Mouse (Mus musculus): ENCODE results near the gene Gpr55. TPM values are rescaled to one million over a fixed set of nuclear protein-coding genes. Genes with fewer than 3 reads are reported as not detected.

Gene Gpr55
- polyA plus RNA-seq, 1 experiment = not detected

- Histone ChIP-seq H3K4me3 (replicated peaks; ENCODE audit: control insufficient read depth, low read depth, low read length) (no peak overlapping the region), H3K27ac (ENCODE audit: control insufficient read depth, insufficient read depth, low read depth, low read length, poor library complexity) (no peak overlapping the region), H3K4me1 (ENCODE audit: control insufficient read depth, insufficient read depth, low read length) (no peaks in the 10 kb centered on the region)
- TF ChIP-seq CTCF (IDR thresholded peaks at IDR 0.05; ENCODE audit: control insufficient read depth, insufficient read depth, low read length) (no peak), POLR2A (IDR thresholded peaks at IDR 0.05; ENCODE audit: borderline replicate concordance, control insufficient read depth, low read depth, low read length) (no peak)
- WGBS = 87% methylated on average over 1 of the region's 1 CpGs
These were observed 8.7 kb upstream of the Gpr55 start for GRCm38 (mm10) chr1:85969519-85969918.

DNA sequence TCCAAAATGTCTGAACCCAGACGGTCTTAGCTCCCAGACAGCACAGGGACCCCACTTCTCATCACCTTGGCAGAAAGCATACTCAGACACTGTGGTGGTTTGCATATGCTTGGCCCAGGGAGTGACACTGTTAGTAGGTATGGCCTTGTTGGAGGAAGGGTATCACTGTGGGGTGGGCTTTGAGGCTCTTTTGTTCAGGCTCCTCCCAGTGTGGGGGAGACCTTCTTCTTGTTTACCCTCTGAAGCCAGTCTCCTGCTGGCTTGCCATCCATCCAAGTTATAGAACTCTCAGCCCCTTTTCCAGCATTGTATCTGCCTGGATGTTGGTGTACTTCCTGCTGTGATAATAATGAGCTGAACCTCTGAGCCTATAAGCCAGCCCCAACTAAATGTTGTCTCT lies 8.3 kb upstream of the Gpr55 start:
- Histone ChIP-seq H3K4me1 (ENCODE audit: control insufficient read depth, insufficient read depth, low read length) (no peaks in the 10 kb centered on the region), H3K4me3 (replicated peaks; ENCODE audit: control insufficient read depth, low read depth, low read length) (no peak overlapping the region), H3K27ac (ENCODE audit: control insufficient read depth, insufficient read depth, low read depth, low read length, poor library complexity) (no peak overlapping the region)
- WGBS = 63% methylated on average over 1 of the region's 1 CpGs
- TF ChIP-seq POLR2A (IDR thresholded peaks at IDR 0.05; ENCODE audit: borderline replicate concordance, control insufficient read depth, low read depth, low read length) = no peak

GRCm38 (mm10) chr1:85965856-85966255 lies 5.0 kb upstream of the Gpr55 start:
- Histone ChIP-seq H3K4me3 (replicated peaks; ENCODE audit: control insufficient read depth, low read depth, low read length) (no peak overlapping the region), H3K4me1 (ENCODE audit: control insufficient read depth, insufficient read depth, low read length) (no peaks in the 10 kb centered on the region; the same call in 1 of the 2 replicates), H3K27ac (ENCODE audit: control insufficient read depth, insufficient read depth, low read depth, low read length, poor library complexity) (no peak overlapping the region)
- WGBS = 91% methylated on average over 3 of the region's 3 CpGs
- TF ChIP-seq POLR2A (IDR thresholded peaks at IDR 0.05; ENCODE audit: borderline replicate concordance, control insufficient read depth, low read depth, low read length) (no peak), CTCF (IDR thresholded peaks at IDR 0.05; ENCODE audit: control insufficient read depth, insufficient read depth, low read length) (no peak)

GRCm38 (mm10) chr1:85962081-85962480 lies 1.3 kb upstream of the Gpr55 start:
- WGBS = 12% methylated on average over 3 of the region's 3 CpGs
- H3K27ac ChIP-seq (ENCODE audit: control insufficient read depth, insufficient read depth, low read depth, low read length, poor library complexity) = no peak overlapping the region

DNA sequence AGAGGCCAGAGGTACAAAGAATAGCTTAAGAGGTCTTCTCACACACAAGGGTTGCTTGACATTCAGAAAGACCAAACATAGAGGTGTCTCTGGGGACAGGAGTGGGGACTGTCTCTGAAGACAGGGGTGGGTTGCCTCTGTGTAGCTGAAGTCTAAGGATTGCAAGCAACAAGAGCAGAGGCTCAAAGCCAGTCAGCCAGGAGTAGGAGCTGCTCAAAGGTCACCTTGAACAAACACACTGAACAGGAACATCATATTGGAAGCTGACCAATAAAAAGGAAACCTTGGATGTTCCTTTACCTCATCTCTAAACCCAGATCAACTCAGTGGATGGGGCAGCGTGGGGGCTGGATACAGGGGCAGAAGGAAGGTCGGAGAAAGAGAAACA lies 924 bp downstream of the Gpr55 start:
- Histone ChIP-seq H3K27ac (ENCODE audit: control insufficient read depth, insufficient read depth, low read depth, low read length, poor library complexity) (no peak overlapping the region), H3K4me3 (replicated peaks; ENCODE audit: control insufficient read depth, low read depth, low read length) (no peak overlapping the region), H3K4me1 (ENCODE audit: control insufficient read depth, insufficient read depth, low read length) (no peaks in the 10 kb centered on the region; the same call in none of the 2 replicates)
- WGBS = 77% methylated on average over 2 of the region's 2 CpGs
- TF ChIP-seq CTCF (IDR thresholded peaks at IDR 0.05; ENCODE audit: control insufficient read depth, insufficient read depth, low read length) (no peak), POLR2A (IDR thresholded peaks at IDR 0.05; ENCODE audit: borderline replicate concordance, control insufficient read depth, low read depth, low read length) (no peak)

More at GRCm38 (mm10) chr1:85962081-85962480, 1.3 kb upstream of the Gpr55 start:
- TF ChIP-seq CTCF (IDR thresholded peaks at IDR 0.05; ENCODE audit: control insufficient read depth, insufficient read depth, low read length) (no peak), POLR2A (IDR thresholded peaks at IDR 0.05; ENCODE audit: borderline replicate concordance, control insufficient read depth, low read depth, low read length) (no peak)
- H3K4me1 ChIP-seq (ENCODE audit: control insufficient read depth, insufficient read depth, low read length) = no peaks in the 10 kb centered on the region; the same call in 1 of the 2 replicates
- H3K4me3 ChIP-seq (replicated peaks; ENCODE audit: control insufficient read depth, low read depth, low read length) = no peak overlapping the region

- H3K4me1 ChIP-seq (ENCODE audit: control insufficient read depth, insufficient read depth, low read length) = no peaks in the 10 kb centered on the region; the same call in none of the 2 replicates
- no peak overlapping the region for H3K4me3 ChIP-seq (replicated peaks; ENCODE audit: control insufficient read depth, low read depth, low read length)
- WGBS = 55% methylated on average over 6 of the region's 6 CpGs
- H3K27ac ChIP-seq (ENCODE audit: control insufficient read depth, insufficient read depth, low read depth, low read length, poor library complexity) = no peak overlapping the region
- TF ChIP-seq CTCF (IDR thresholded peaks at IDR 0.05; ENCODE audit: control insufficient read depth, insufficient read depth, low read length) (no peak), POLR2A (IDR thresholded peaks at IDR 0.05; ENCODE audit: borderline replicate concordance, control insufficient read depth, low read depth, low read length) (no peak)
These were observed 1.5 kb downstream of the Gpr55 start for GRCm38 (mm10) chr1:85959129-85959888.

GRCm38 (mm10) chr1:85957942-85958619 lies 2.7 kb downstream of the Gpr55 start:
- Histone ChIP-seq H3K4me3 (replicated peaks; ENCODE audit: control insufficient read depth, low read depth, low read length) (no peak overlapping the region), H3K4me1 (ENCODE audit: control insufficient read depth, insufficient read depth, low read length) (no peaks in the 10 kb centered on the region; the same call in none of the 2 replicates), H3K27ac (ENCODE audit: control insufficient read depth, insufficient read depth, low read depth, low read length, poor library complexity) (no peak overlapping the region)
- WGBS = 60% methylated on average over 9 of the region's 9 CpGs
- TF ChIP-seq POLR2A (IDR thresholded peaks at IDR 0.05; ENCODE audit: borderline replicate concordance, control insufficient read depth, low read depth, low read length) (no peak), CTCF (IDR thresholded peaks at IDR 0.05; ENCODE audit: control insufficient read depth, insufficient read depth, low read length) (no peak)

- TF ChIP-seq CTCF (IDR thresholded peaks at IDR 0.05; ENCODE audit: control insufficient read depth, insufficient read depth, low read length) (no peak), POLR2A (IDR thresholded peaks at IDR 0.05; ENCODE audit: borderline replicate concordance, control insufficient read depth, low read depth, low read length) (no peak)
- Histone ChIP-seq H3K27ac (ENCODE audit: control insufficient read depth, insufficient read depth, low read depth, low read length, poor library complexity) (no peak overlapping the region), H3K4me1 (ENCODE audit: control insufficient read depth, insufficient read depth, low read length) (no peaks in the 10 kb centered on the region; the same call in none of the 2 replicates), H3K4me3 (replicated peaks; ENCODE audit: control insufficient read depth, low read depth, low read length) (no peak overlapping the region)
- 5% methylated on average over 5 of the region's 5 CpGs for WGBS
These were observed 3.5 kb downstream of the Gpr55 start for GRCm38 (mm10) chr1:85957290-85957689.

Measured in bone marrow, adult 2 months (tissue).